Mouse (Mus musculus) myocyte (in vitro differentiated cells): ENCODE results near the gene RPS10-NUDT3. TPM values are rescaled to one million over a fixed set of nuclear protein-coding genes. Genes with fewer than 3 reads are reported as not detected.

ENCODE experiments used
- H3K27me3 ChIP-seq: one replicate; pipeline ENCODE4 v1.6.1; 2011; ENCODE audit not compliant: control insufficient read depth, insufficient read depth, insufficient read length
- H3K36me3 ChIP-seq: one replicate; pipeline ENCODE4 v1.6.1; 2011; ENCODE audit not compliant: control insufficient read depth, insufficient read depth
- H3K4me2 ChIP-seq: one replicate; pipeline ENCODE4 v1.6.1; 2011; ENCODE audit warnings: low read depth, control low read depth
- H3K4me3 ChIP-seq: one replicate; pipeline ENCODE4 v1.5.1; 2011; ENCODE audit warnings: mild to moderate bottlenecking, control low read depth, moderate library complexity
- H3K79me2 ChIP-seq: one replicate; pipeline ENCODE4 v1.6.1; 2011; ENCODE audit not compliant: control insufficient read depth, insufficient read depth
- H3ac ChIP-seq: one replicate; pipeline ENCODE4 v1.6.1; 2011; ENCODE audit not compliant: control insufficient read depth, insufficient read length
- CEBPB ChIP-seq: IDR thresholded peaks from 2 replicates; pipeline ENCODE4 v1.6.1; 2011; ENCODE audit warnings: mild to moderate bottlenecking, moderate library complexity; ENCODE audit not compliant: poor library complexity, insufficient read depth, severe bottlenecking
- E2F4 ChIP-seq: IDR thresholded peaks from one replicate; pipeline ENCODE4 v1.6.1; 2011; ENCODE audit warnings: mild to moderate bottlenecking, control low read depth, moderate library complexity; ENCODE audit not compliant: insufficient read depth
- MAX ChIP-seq: IDR thresholded peaks from one replicate; pipeline ENCODE4 v1.6.1; 2011; ENCODE audit warnings: low read depth, mild to moderate bottlenecking, control low read depth
- MYOD1 ChIP-seq, 3 experiments: IDR thresholded peaks; one replicate each; pipeline ENCODE4 v1.6.1; 2011; ENCODE audit warnings: control low read depth in 2 of 3, low read depth in 2 of 3, mild to moderate bottlenecking in 2 of 3, moderate library complexity in 1 of 3; ENCODE audit not compliant: insufficient read length in 2 of 3, control insufficient read depth in 1 of 3
- MYOG ChIP-seq, 3 experiments: IDR thresholded peaks; one replicate each; pipeline ENCODE4 v1.6.1; 2011; ENCODE audit warnings: control low read depth in 2 of 3, low read depth in 2 of 3, mild to moderate bottlenecking in 2 of 3; ENCODE audit not compliant: insufficient read length in 2 of 3, control insufficient read depth in 1 of 3, insufficient read depth in 1 of 3
- POLR2A ChIP-seq: IDR thresholded peaks from one replicate; pipeline ENCODE4 v1.6.1; 2011; ENCODE audit warnings: low read depth, mild to moderate bottlenecking, control low read depth, moderate library complexity; ENCODE audit not compliant: insufficient read length
- POLR2AphosphoS2 ChIP-seq: IDR thresholded peaks from one replicate; pipeline ENCODE4 v1.6.1; 2011; ENCODE audit warnings: low read depth, control low read depth; ENCODE audit not compliant: insufficient read length
- REST ChIP-seq: IDR thresholded peaks from one replicate; pipeline ENCODE4 v1.6.1; 2011; ENCODE audit warnings: mild to moderate bottlenecking, control low read depth, moderate library complexity; ENCODE audit not compliant: insufficient read depth, insufficient read length
- SRF ChIP-seq: IDR thresholded peaks from one replicate; pipeline ENCODE4 v1.6.1; 2011; ENCODE audit warnings: low read depth; ENCODE audit not compliant: control insufficient read depth, insufficient read length
- TCF12 ChIP-seq: IDR thresholded peaks from one replicate; pipeline ENCODE4 v1.6.1; 2011; ENCODE audit warnings: mild to moderate bottlenecking, control low read depth; ENCODE audit not compliant: poor library complexity, insufficient read depth, severe bottlenecking
- TCF3 ChIP-seq: IDR thresholded peaks from one replicate; pipeline ENCODE4 v1.6.1; 2011; ENCODE audit warnings: low read depth, control low read depth; ENCODE audit not compliant: insufficient read length
- USF1 ChIP-seq: IDR thresholded peaks from one replicate; pipeline ENCODE4 v1.6.1; 2011; ENCODE audit warnings: low read depth, mild to moderate bottlenecking, control low read depth, moderate library complexity
- polyA plus RNA-seq: library from polyadenylated mRNA; unstranded; fragments of >200 nt; fragmentation: generic; extraction: Trizol; gene quantifications from one replicate; pipeline ENCODE4 v1.2.1, GENCODE M21; 2012; ENCODE audit warnings: missing spikeins

The RPS10-NUDT3 gene
- polyA plus RNA-seq, 1 experiment, result not detected

DNA sequence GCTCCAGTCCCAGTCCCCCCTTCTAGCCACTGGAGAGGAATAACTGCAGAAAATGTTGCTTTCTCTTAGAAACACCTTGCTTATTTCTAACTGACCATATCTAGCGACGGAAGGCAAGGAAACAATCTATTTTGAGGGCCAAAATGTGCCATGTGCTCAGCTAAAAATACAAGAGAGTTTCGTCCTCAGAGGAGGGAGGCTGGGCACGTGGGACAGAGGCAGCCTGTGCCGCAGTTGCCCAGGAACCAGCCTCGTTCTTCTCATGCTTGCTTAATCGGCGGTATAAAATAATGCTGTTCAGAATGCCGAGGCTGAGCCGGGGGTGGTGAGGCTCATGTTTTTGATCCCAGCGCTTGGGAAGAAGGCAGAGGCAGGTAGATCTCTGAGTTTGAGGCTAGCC, 90.5 kb downstream of the RPS10-NUDT3 start:
- no peak overlapping the region for H3K4me3 ChIP-seq

DNA sequence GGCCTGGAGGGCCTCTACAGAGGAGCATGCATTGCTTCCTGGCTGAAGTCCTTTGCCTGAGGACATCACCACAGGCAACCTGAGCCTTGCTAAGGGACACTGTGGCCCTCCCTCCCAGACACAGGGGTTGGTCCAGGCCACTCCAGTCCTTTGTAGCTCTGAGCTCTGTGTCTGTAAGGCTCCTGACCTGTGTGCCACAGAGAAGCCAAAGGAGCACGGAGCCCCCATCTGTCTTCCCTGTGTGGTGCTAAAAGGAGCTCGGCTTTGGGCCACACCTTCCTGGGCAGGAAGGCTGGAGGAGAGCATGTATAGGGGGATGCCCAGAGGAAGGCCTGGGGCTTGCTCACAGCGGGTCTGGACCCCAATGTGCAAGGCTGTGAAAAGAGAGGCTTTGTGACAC, 93.0 kb downstream of the RPS10-NUDT3 start:
- Histone ChIP-seq H3ac (no peak overlapping the region), H3K27me3 (no peaks in the 10 kb centered on the region), H3K4me3 (no peak overlapping the region), H3K4me2 (no peak overlapping the region), H3K36me3 (no peaks in the 10 kb centered on the region), H3K79me2 (no peaks in the 10 kb centered on the region)
- TF ChIP-seq TCF3 (no peak), MYOG (IDR thresholded peaks at IDR 0.05; ENCODE audit: control insufficient read depth in 1 of 3, insufficient read depth in 1 of 3, insufficient read length in 2 of 3, low read depth in 2 of 3) (no peak), POLR2AphosphoS2 (no peak), E2F4 (no peak), POLR2A (no peak), MYOD1 (IDR thresholded peaks at IDR 0.05; ENCODE audit: control insufficient read depth in 1 of 3, insufficient read length in 2 of 3, low read depth in 2 of 3) (no peak), SRF (no peak), MAX (no peak), CEBPB (no peak), TCF12 (no peak), USF1 (no peak), REST (no peak)

More for the DNA sequence above, 90.5 kb downstream of the RPS10-NUDT3 start:
- TF ChIP-seq E2F4 (no peak), POLR2A (no peak), SRF (no peak), REST (no peak), USF1 (no peak)
- no peak overlapping the region for H3K4me2 ChIP-seq
- no peaks in the 10 kb centered on the region for H3K36me3 ChIP-seq
- H3K27me3 ChIP-seq, result no peaks in the 10 kb centered on the region
- no peaks in the 10 kb centered on the region for H3K79me2 ChIP-seq
- H3ac ChIP-seq, result no peak overlapping the region

DNA sequence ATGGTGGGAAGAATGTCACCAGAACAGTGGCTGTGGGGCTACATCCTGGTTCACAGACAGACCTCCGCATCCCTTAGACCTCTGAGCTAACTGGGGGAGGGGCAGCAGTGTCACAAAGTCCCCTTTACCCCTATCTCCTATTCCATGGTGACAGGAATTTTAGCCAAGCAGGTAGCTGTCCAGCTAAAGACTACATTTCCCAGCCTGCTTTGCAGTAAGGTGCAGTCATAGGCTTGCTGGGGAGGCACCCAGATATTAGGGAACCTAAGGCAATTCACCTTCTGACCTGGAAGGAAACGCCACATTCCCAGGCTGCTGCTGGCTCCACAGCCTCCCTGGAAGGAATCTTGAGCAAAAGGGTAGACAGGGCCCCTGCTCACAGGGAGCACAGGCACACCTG, 93.8 kb downstream of the RPS10-NUDT3 start:
- H3K36me3 ChIP-seq, result no peaks in the 10 kb centered on the region
- no peak overlapping the region for H3K4me3 ChIP-seq
- TF ChIP-seq CEBPB (no peak), REST (no peak), SRF (no peak), MYOD1 (IDR thresholded peaks at IDR 0.05; ENCODE audit: control insufficient read depth in 1 of 3, insufficient read length in 2 of 3, low read depth in 2 of 3) (no peak), MAX (no peak)

DNA sequence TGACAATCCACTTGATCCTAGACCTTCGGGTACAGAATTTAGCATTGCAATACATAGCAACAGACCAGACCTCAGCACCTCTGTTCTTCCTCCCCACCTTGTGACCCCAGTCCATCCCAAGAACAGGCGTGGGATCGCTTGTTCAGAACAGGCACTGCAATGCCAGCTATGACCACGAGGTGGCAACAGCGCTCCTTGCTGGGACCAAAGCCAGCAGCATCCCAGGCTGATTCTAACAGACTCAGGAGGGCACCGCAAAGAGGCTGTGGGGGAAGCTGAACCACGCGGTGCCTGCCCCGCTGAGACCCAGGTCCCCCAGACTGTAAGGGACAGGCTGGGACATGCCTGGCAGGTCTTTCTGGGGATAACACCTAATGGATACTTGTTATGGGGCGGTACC, 100.3 kb downstream of the RPS10-NUDT3 start:
- no peak for TF ChIP-seq MAX
- peak in 1 of 3 experiments; percentile 5 for TF ChIP-seq MYOG (IDR thresholded peaks at IDR 0.05; ENCODE audit: control insufficient read depth in 1 of 3, insufficient read depth in 1 of 3, insufficient read length in 2 of 3, low read depth in 2 of 3)
- no peaks in the 10 kb centered on the region for H3K36me3 ChIP-seq
- no peaks in the 10 kb centered on the region for H3K27me3 ChIP-seq
- H3K79me2 ChIP-seq, result no peaks in the 10 kb centered on the region
- no peak overlapping the region for H3K4me2 ChIP-seq
- no peak overlapping the region for H3K4me3 ChIP-seq
- no peak overlapping the region for H3ac ChIP-seq

More for the DNA sequence above, 93.8 kb downstream of the RPS10-NUDT3 start:
- Histone ChIP-seq H3ac (no peak overlapping the region), H3K79me2 (no peaks in the 10 kb centered on the region), H3K4me2 (no peak overlapping the region), H3K27me3 (no peaks in the 10 kb centered on the region)

DNA sequence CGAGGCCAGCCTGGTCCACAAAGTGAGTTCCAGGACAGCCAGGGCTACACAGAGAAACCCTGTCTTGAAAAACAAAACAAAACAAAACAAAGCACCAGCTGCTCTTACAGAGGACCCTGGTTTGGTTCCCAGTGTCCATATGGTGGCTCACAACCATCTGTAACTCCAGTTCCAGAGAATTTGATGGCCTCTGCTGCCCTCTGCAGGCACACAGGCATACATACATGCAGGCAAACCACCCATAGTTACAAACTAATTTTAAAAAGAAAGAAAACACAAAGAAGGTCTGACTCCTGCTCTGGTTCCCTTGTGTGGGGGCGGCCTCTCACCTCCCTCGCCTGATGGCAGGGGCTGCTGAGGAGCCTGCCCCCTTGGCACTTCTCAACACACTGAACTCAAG, 101.7 kb downstream of the RPS10-NUDT3 start:
- Histone ChIP-seq H3K4me3 (no peak overlapping the region), H3ac (no peak overlapping the region), H3K27me3 (no peaks in the 10 kb centered on the region), H3K36me3 (no peaks in the 10 kb centered on the region), H3K79me2 (no peaks in the 10 kb centered on the region), H3K4me2 (no peak overlapping the region)
- TF ChIP-seq MAX (no peak), TCF12 (no peak), POLR2A (no peak), POLR2AphosphoS2 (no peak), SRF (no peak), E2F4 (no peak), CEBPB (no peak), TCF3 (no peak), MYOG (IDR thresholded peaks at IDR 0.05; ENCODE audit: control insufficient read depth in 1 of 3, insufficient read depth in 1 of 3, insufficient read length in 2 of 3, low read depth in 2 of 3) (no peak), USF1 (no peak), REST (no peak), MYOD1 (IDR thresholded peaks at IDR 0.05; ENCODE audit: control insufficient read depth in 1 of 3, insufficient read length in 2 of 3, low read depth in 2 of 3) (no peak)

DNA sequence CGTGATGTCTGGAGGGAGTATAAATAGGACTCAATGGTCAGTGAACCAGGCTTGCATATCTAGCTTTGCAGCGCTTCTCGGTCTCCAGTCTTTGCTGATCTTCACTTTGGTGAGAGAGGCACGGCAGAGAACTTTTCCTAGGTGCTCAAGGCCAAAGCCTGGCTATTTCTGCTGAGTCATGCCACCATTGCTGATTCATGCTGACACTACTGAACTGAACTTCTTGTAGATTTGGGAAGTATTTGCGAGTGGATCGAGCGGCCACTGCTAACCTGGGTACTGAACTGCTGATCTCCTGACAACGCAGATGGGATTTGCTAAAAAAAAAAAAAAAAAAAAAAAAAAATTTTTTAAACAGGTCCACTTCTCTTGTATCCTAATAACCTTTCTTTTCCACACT, 102.9 kb downstream of the RPS10-NUDT3 start:
- Histone ChIP-seq H3K4me2 (no peak overlapping the region), H3K36me3 (no peaks in the 10 kb centered on the region), H3K27me3 (no peaks in the 10 kb centered on the region), H3K79me2 (no peaks in the 10 kb centered on the region), H3ac (no peak overlapping the region), H3K4me3 (no peak overlapping the region)
- no peak for TF ChIP-seq REST
- TF ChIP-seq POLR2A, result no peak
- no peak for TF ChIP-seq TCF3
- no peak for TF ChIP-seq USF1
- no peak for TF ChIP-seq MYOG (IDR thresholded peaks at IDR 0.05; ENCODE audit: control insufficient read depth in 1 of 3, insufficient read depth in 1 of 3, insufficient read length in 2 of 3, low read depth in 2 of 3)
- TF ChIP-seq POLR2AphosphoS2, result no peak
- TF ChIP-seq SRF, result no peak
- no peak for TF ChIP-seq MYOD1 (IDR thresholded peaks at IDR 0.05; ENCODE audit: control insufficient read depth in 1 of 3, insufficient read length in 2 of 3, low read depth in 2 of 3)
